Mouse (Mus musculus) testis, adult 2 months (tissue): ENCODE measurements around the gene Gm45717. TPM values are rescaled to one million over a fixed set of nuclear protein-coding genes. Genes with fewer than 3 reads are reported as not detected.

ENCODE experiments used
- H3K27ac ChIP-seq: fragments of 200-500 bp; 2 replicates; pipeline ENCODE4 v1.5.1; 2012; ENCODE audit warnings: low read depth, low read length; ENCODE audit not compliant: control insufficient read depth, insufficient read depth
- H3K27me3 ChIP-seq: fragments of 200-500 bp; 2 replicates; pipeline ENCODE4 v1.6.1; 2012; ENCODE audit warnings: mild to moderate bottlenecking, low read length, moderate library complexity; ENCODE audit not compliant: control insufficient read depth, insufficient read depth
- H3K36me3 ChIP-seq: fragments of 200-500 bp; 2 replicates; pipeline ENCODE4 v1.6.1; 2012; ENCODE audit warnings: mild to moderate bottlenecking, low read length; ENCODE audit not compliant: control insufficient read depth, insufficient read depth
- H3K4me1 ChIP-seq: fragments of 200-500 bp; 2 replicates; pipeline ENCODE4 v1.6.1; 2012; ENCODE audit warnings: low read length; ENCODE audit not compliant: control insufficient read depth, insufficient read depth
- H3K4me3 ChIP-seq: fragments of 200-500 bp; 2 replicates; pipeline ENCODE4 v1.5.1; 2012; ENCODE audit warnings: low read depth, mild to moderate bottlenecking, low read length, moderate library complexity, mixed read lengths; ENCODE audit not compliant: control insufficient read depth
- CTCF ChIP-seq: fragments of 200-500 bp; IDR thresholded peaks from 2 replicates; pipeline ENCODE4 v1.5.1; 2012; ENCODE audit warnings: low read depth, mild to moderate bottlenecking, inconsistent platforms, low read length, moderate library complexity; ENCODE audit not compliant: control insufficient read depth, insufficient read depth, insufficient replicate concordance
- POLR2A ChIP-seq: fragments of 200-500 bp; IDR thresholded peaks from 2 replicates; pipeline ENCODE4 v1.6.1; 2012; ENCODE audit warnings: low read depth, mild to moderate bottlenecking, inconsistent platforms, low read length, moderate library complexity; ENCODE audit not compliant: control insufficient read depth
- polyA plus RNA-seq: library from polyadenylated mRNA; depleted of rRNA; stranded (reverse); fragments of >200 nt; gene quantifications from 2 replicates; pipeline ENCODE4 v1.2.3, GENCODE M21; 2012; rRNA removed

The Gm45717 gene
- polyA plus RNA-seq: not detected in 2 replicates

GRCm38 (mm10) chr7:140955758-140956555 is at the start of gene Gm45717, which contains the start of gene Ifitm2:
Gene Gm45717 (minus strand): TSS chr7:140955937.
Gene Ifitm2 (minus strand): TSS chr7:140955987.
- Histone ChIP-seq H3K36me3 (no peaks in the 10 kb centered on the region), H3K27me3 (no peaks in the 10 kb centered on the region), H3K4me1 (no peaks in the 10 kb centered on the region; the same call in 1 of the 2 replicates), H3K27ac (peak within 1 kb of the TSS; percentile 87), H3K4me3 (peak within 1 kb of the TSS; percentile 70)
- no peak for TF ChIP-seq CTCF
- TF ChIP-seq POLR2A: no peak

DNA sequence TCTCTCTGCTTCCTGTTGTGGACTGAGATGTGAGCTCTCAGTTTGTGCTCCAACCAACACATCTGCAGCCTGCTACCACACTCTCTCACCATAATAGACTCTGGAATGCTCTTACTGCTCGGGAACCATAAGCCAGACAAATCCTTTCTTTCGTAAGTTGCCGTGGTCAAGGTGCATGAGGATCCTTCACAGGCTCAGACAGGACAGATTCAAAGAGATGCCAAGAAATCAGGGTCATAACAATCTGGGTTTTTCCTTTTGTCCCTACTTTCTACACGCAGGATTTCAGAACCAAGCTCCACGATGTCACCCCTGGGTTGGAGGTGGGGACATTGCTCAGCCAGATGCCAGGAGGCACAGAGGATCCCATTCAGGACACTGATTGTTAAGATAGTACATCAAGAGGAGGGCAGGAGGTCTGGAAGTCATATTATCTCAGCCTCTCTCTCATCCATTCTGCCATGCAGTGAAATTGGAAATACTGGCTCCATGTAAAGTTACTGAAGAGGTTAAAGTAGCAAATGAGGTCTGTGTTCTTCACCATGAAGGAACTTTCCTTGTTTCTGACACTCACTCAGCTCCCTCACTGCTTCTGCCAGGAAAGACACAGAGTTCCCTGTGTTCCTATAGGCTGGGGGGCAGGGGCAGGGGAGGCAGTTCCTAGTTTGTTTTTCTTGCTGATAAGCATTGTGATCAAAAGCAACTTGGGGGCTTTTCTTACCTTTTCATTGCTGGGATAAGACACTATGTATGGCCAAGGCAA is 47.7 kb upstream of the Gm45717 start:
- TF ChIP-seq POLR2A (no peak), CTCF (no peak)
- Histone ChIP-seq H3K36me3 (no peaks in the 10 kb centered on the region), H3K27me3 (no peaks in the 10 kb centered on the region), H3K4me1 (no peaks in the 10 kb centered on the region; the same call in 1 of the 2 replicates), H3K4me3 (no peak overlapping the region), H3K27ac (no peak overlapping the region)

- H3K27me3 ChIP-seq: no peaks in the 10 kb centered on the region
- TF ChIP-seq POLR2A (no peak), CTCF (no peak)
- no peaks in the 10 kb centered on the region for H3K4me1 ChIP-seq
- no peaks in the 10 kb centered on the region for H3K36me3 ChIP-seq
- H3K4me3 ChIP-seq: no peak overlapping the region
- no peak overlapping the region for H3K27ac ChIP-seq
These were observed 45.4 kb upstream of the Gm45717 start for GRCm38 (mm10) chr7:141000881-141001708.

GRCm38 (mm10) chr7:140998853-140999700 is 43.3 kb upstream of the Gm45717 start:
- Histone ChIP-seq H3K4me1 (no peaks in the 10 kb centered on the region), H3K27ac (no peak overlapping the region), H3K36me3 (no peaks in the 10 kb centered on the region), H3K27me3 (no peaks in the 10 kb centered on the region), H3K4me3 (no peak overlapping the region)
- TF ChIP-seq CTCF (no peak), POLR2A (no peak)

DNA sequence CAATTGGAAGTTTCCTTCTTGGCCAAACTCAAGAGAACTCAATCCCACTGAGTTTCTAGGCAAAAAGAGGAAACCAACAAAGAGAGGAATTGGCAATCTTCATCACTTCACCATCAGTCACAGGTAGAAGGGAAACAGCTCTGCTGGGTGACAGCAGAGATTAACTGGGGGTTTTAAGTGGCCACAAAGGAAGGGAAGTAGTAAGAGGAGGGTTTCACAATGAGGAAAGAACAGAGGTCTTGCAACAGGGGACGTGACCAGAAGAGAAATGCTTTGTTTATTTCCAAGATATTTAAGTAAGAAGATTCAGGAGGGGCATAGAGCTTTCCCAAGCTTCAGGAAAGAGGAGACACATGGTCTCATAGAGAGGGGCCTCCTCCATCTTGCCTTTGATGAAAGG is 42.1 kb upstream of the Gm45717 start:
- no peak overlapping the region for H3K27ac ChIP-seq
- H3K4me3 ChIP-seq: no peak overlapping the region
- no peaks in the 10 kb centered on the region for H3K27me3 ChIP-seq
- H3K36me3 ChIP-seq: no peaks in the 10 kb centered on the region
- H3K4me1 ChIP-seq: no peaks in the 10 kb centered on the region
- no peak for TF ChIP-seq CTCF
- no peak for TF ChIP-seq POLR2A

DNA sequence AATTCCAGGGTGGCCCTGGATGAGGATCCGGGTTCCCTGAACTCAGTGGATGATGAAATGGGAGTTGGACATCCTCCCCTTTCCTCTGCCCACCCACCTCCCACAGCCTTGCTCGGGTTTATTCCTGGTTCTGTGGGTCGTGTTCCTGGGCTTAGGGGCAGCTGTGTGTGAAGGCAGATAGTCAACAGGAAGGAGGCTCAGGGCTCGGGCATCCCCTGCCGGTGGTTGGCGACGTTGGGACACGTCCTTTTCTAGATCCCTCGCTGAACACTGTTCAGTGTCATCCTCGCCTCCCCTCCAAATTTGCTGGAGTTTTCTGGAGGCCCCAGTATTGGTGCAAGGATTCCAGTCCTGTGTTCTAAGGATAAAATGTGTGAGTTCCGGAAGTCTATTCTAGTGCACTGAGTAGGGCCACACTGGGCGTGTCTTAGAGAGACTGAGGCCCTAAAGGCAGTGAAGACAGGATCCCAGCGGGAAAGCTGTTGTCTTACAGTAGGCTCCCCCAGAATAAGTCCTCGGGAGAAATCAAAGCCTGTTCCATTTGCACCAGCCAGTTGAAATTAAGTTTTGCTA is 35.5 kb upstream of the Gm45717 start:
- no peak for TF ChIP-seq POLR2A
- TF ChIP-seq CTCF: no peak
- no peaks in the 10 kb centered on the region for H3K36me3 ChIP-seq
- peaks cover 6% of the 10 kb centered on the region for H3K4me1 ChIP-seq
- no peak overlapping the region for H3K4me3 ChIP-seq
- no peak overlapping the region for H3K27ac ChIP-seq
- no peaks in the 10 kb centered on the region for H3K27me3 ChIP-seq
